Mouse (Mus musculus) frontal cortex, postnatal 14 days (tissue): ENCODE results near the gene AI413582.
A peak's percentile ranks its signal among the peaks of the same experiment; 100 is the strongest.

ENCODE experiments used
- DNase-seq, 2 experiments: peaks; one replicate each; pipeline ENCODE4 v3.0.0; 2022; ENCODE audit warnings: low spot score in 2 of 2

Gene AI413582

GRCm38 (mm10) chr17:27565163-27565941 lies at the start of gene AI413582:
Gene AI413582, minus strand, starts transcription at chr17:27565756.
- DNase-seq = peak; percentile 87 to 94

- DNase-seq = no peak
Measured at GRCm38 (mm10) chr17:27613016-27613415, 47.5 kb upstream of the AI413582 start.

- DNase-seq = no peak
Measured at GRCm38 (mm10) chr17:27611994-27612393, 46.4 kb upstream of the AI413582 start.

- no peak for DNase-seq
Measured at GRCm38 (mm10) chr17:27611519-27611884, 45.9 kb upstream of the AI413582 start.

GRCm38 (mm10) chr17:27610679-27611518 lies 45.3 kb upstream of the AI413582 start:
- peak; percentile 57 to 65 for DNase-seq

GRCm38 (mm10) chr17:27609576-27609975 lies 44.0 kb upstream of the AI413582 start:
- DNase-seq = no peak

- no peak for DNase-seq
Measured at GRCm38 (mm10) chr17:27603522-27604234, 38.1 kb upstream of the AI413582 start.

GRCm38 (mm10) chr17:27603036-27603435 lies 37.5 kb upstream of the AI413582 start:
- no peak for DNase-seq

GRCm38 (mm10) chr17:27600869-27601268 lies 35.3 kb upstream of the AI413582 start:
- no peak for DNase-seq

- no peak for DNase-seq
Measured at GRCm38 (mm10) chr17:27600286-27600685, 34.7 kb upstream of the AI413582 start.

- DNase-seq = no peak
Measured at GRCm38 (mm10) chr17:27596376-27597190, 31.0 kb upstream of the AI413582 start.

GRCm38 (mm10) chr17:27595659-27596375 lies 30.3 kb upstream of the AI413582 start:
- no peak for DNase-seq

- DNase-seq = no peak
Measured at GRCm38 (mm10) chr17:27592565-27592910, 27.0 kb upstream of the AI413582 start.

- DNase-seq = no peak
Measured at GRCm38 (mm10) chr17:27591826-27592564, 26.4 kb upstream of the AI413582 start.

- no peak for DNase-seq
Measured at GRCm38 (mm10) chr17:27588231-27588630, 22.7 kb upstream of the AI413582 start.

- DNase-seq = no peak
Measured at GRCm38 (mm10) chr17:27587252-27587651, 21.7 kb upstream of the AI413582 start.

GRCm38 (mm10) chr17:27586661-27587060 lies 21.1 kb upstream of the AI413582 start:
- DNase-seq = no peak

- DNase-seq = no peak
Measured at GRCm38 (mm10) chr17:27583185-27583894, 17.8 kb upstream of the AI413582 start.

- DNase-seq = no peak
Measured at GRCm38 (mm10) chr17:27580392-27581068, 15.0 kb upstream of the AI413582 start.
